Mouse (Mus musculus): ENCODE measurements around the gene Slc6a8. TPM values are rescaled to one million over a fixed set of nuclear protein-coding genes. Genes with fewer than 3 reads are reported as not detected.

The Slc6a8 gene
- polyA plus RNA-seq (2021), result 192 TPM

- ChIA-PET CTCF (interaction anchor here (1.2 to 1.3 kb wide), 2 partner anchors 13 to 18 kb away, joined by 4 to 12 read pairs; no protein-coding TSS in a partner anchor), POLR2A (interaction anchor here (1.0 kb wide), 1 partner anchor 18 kb away, joined by 4 read pairs; no protein-coding TSS in a partner anchor)
- TF ChIP-seq CTCF (IDR thresholded peaks at IDR 0.05), result no peak
- DNase-seq (ENCODE audit: low read depth, low spot score) (no peak), ATAC-seq (peak; percentile 53)
- in situ Hi-C loops (cut with MboI; ENCODE audit: low pct_unique_long_range_greater_than_20kb), result loop anchor here (25.0 kb wide), 1 partner anchor 661 kb away; no protein-coding TSS in a partner anchor
- H3K27me3 ChIP-seq, result peaks cover 3% of the 10 kb centered on the region
Observed at GRCm38 (mm10) chrX:73672879-73673618, at the start of gene Slc6a8. Gene Slc6a8 (plus strand): TSS chrX:73673150.

- H3K27me3 ChIP-seq, result peaks cover 10% of the 10 kb centered on the region
- no peak for TF ChIP-seq CTCF (IDR thresholded peaks at IDR 0.05)
- ATAC-seq, result no peak
- CTCF ChIA-PET, result no interaction called here
- in situ Hi-C loops (cut with MboI; ENCODE audit: low pct_unique_long_range_greater_than_20kb), result no loop called here
- no peak for DNase-seq (ENCODE audit: low read depth, low spot score)
- POLR2A ChIA-PET, result no interaction called here
Observed at GRCm38 (mm10) chrX:73626981-73627380, 46.0 kb upstream of the Slc6a8 start.

GRCm38 (mm10) chrX:73635425-73635824, 37.5 kb upstream of the Slc6a8 start:
- ChIA-PET POLR2A (no interaction called here), CTCF (no interaction called here)
- TF ChIP-seq CTCF (IDR thresholded peaks at IDR 0.05), result no peak
- ATAC-seq, result no peak
- H3K27me3 ChIP-seq, result peaks cover 29% of the 10 kb centered on the region
- no peak for DNase-seq (ENCODE audit: low read depth, low spot score)
- in situ Hi-C loops (cut with MboI; ENCODE audit: low pct_unique_long_range_greater_than_20kb), result no loop called here

- ATAC-seq, result no peak
Observed at GRCm38 (mm10) chrX:73637415-73637814, 35.5 kb upstream of the Slc6a8 start.

GRCm38 (mm10) chrX:73639255-73639675, 33.7 kb upstream of the Slc6a8 start, which contains the start of gene Dusp9:
Gene Dusp9 (plus strand): TSS chrX:73639419.
- ChIA-PET POLR2A (no interaction called here), CTCF (no interaction called here)
- in situ Hi-C loops (cut with MboI; ENCODE audit: low pct_unique_long_range_greater_than_20kb), result no loop called here

More at GRCm38 (mm10) chrX:73637415-73637814, 35.5 kb upstream of the Slc6a8 start:
- ChIA-PET CTCF (no interaction called here), POLR2A (no interaction called here)
- in situ Hi-C loops (cut with MboI; ENCODE audit: low pct_unique_long_range_greater_than_20kb), result no loop called here
- no peak for DNase-seq (ENCODE audit: low read depth, low spot score)
- peaks cover 29% of the 10 kb centered on the region for H3K27me3 ChIP-seq
- no peak for TF ChIP-seq CTCF (IDR thresholded peaks at IDR 0.05)

GRCm38 (mm10) chrX:73639901-73640469, 33.0 kb upstream of the Slc6a8 start:
- DNase-seq (ENCODE audit: low read depth, low spot score) (no peak), ATAC-seq (no peak)
- H3K27me3 ChIP-seq, result peaks cover 25% of the 10 kb centered on the region
- in situ Hi-C loops (cut with MboI; ENCODE audit: low pct_unique_long_range_greater_than_20kb), result no loop called here
- POLR2A ChIA-PET, result no interaction called here
- CTCF ChIA-PET, result no interaction called here
- no peak for TF ChIP-seq CTCF (IDR thresholded peaks at IDR 0.05)

More at GRCm38 (mm10) chrX:73639255-73639675, 33.7 kb upstream of the Slc6a8 start, which contains the start of gene Dusp9:
- ATAC-seq (no peak), DNase-seq (ENCODE audit: low read depth, low spot score) (no peak)
- TF ChIP-seq CTCF (IDR thresholded peaks at IDR 0.05), result no peak
- H3K27me3 ChIP-seq, result peaks cover 27% of the 10 kb centered on the region

- TF ChIP-seq CTCF (IDR thresholded peaks at IDR 0.05), result no peak
- H3K27me3 ChIP-seq, result no peaks in the 10 kb centered on the region
- DNase-seq (ENCODE audit: low read depth, low spot score) (no peak), ATAC-seq (no peak)
- ChIA-PET CTCF (no interaction called here), POLR2A (no interaction called here)
- in situ Hi-C loops (cut with MboI; ENCODE audit: low pct_unique_long_range_greater_than_20kb), result no loop called here
Observed at GRCm38 (mm10) chrX:73645121-73645520, 27.8 kb upstream of the Slc6a8 start.

GRCm38 (mm10) chrX:73650869-73651268, 22.1 kb upstream of the Slc6a8 start:
- ChIA-PET POLR2A (interaction anchor here (0.5 kb wide), 1 partner anchor 175 kb away, joined by 4 read pairs; no protein-coding TSS in a partner anchor), CTCF (interaction anchor here (0.9 to 1.2 kb wide), 3 partner anchors 27 to 81 kb away, joined by 3 to 5 read pairs (median 5); no protein-coding TSS in a partner anchor)
- ATAC-seq (no peak), DNase-seq (ENCODE audit: low read depth, low spot score) (no peak)
- in situ Hi-C loops (cut with MboI; ENCODE audit: low pct_unique_long_range_greater_than_20kb), result loop anchor here (5.0 to 25.0 kb wide), 3 partner anchors 59 to 639 kb away; no protein-coding TSS in a partner anchor
- no peaks in the 10 kb centered on the region for H3K27me3 ChIP-seq
- no peak for TF ChIP-seq CTCF (IDR thresholded peaks at IDR 0.05)

- TF ChIP-seq CTCF (IDR thresholded peaks at IDR 0.05), result no peak
- no peak for DNase-seq (ENCODE audit: low read depth, low spot score)
- ATAC-seq, result no peak
- ChIA-PET POLR2A (no interaction called here), CTCF (interaction anchor here (1.2 to 1.5 kb wide), 2 partner anchors 61 to 68 kb away, joined by 4 to 7 read pairs; no protein-coding TSS in a partner anchor)
- in situ Hi-C loops (cut with MboI; ENCODE audit: low pct_unique_long_range_greater_than_20kb), result loop anchor here (5.0 to 25.0 kb wide), 3 partner anchors 61 to 641 kb away; no protein-coding TSS in a partner anchor
- H3K27me3 ChIP-seq, result no peaks in the 10 kb centered on the region
Observed at GRCm38 (mm10) chrX:73653392-73653791, 19.6 kb upstream of the Slc6a8 start.

- DNase-seq (ENCODE audit: low read depth, low spot score) (no peak), ATAC-seq (no peak)
- CTCF ChIA-PET, result interaction anchor here (0.6 to 1.5 kb wide), 3 partner anchors 61 to 73 kb away, joined by 3 to 7 read pairs (median 4); no protein-coding TSS in a partner anchor
- TF ChIP-seq CTCF (IDR thresholded peaks at IDR 0.05), result no peak
- no peaks in the 10 kb centered on the region for H3K27me3 ChIP-seq
- in situ Hi-C loops (cut with MboI; ENCODE audit: low pct_unique_long_range_greater_than_20kb), result loop anchor here (5.0 to 25.0 kb wide), 3 partner anchors 62 to 642 kb away; no protein-coding TSS in a partner anchor
- POLR2A ChIA-PET, result no interaction called here
Observed at GRCm38 (mm10) chrX:73654177-73654576, 18.8 kb upstream of the Slc6a8 start.

Data from Patski (cell line).